8 mouse cellular contexts compared by ENCODE assay signal in genomic region chr17:12791079-12791406, GRCm38 (mm10). TPM values are rescaled to one million over a fixed set of nuclear protein-coding genes. Genes with fewer than 3 reads are reported as not detected.
A peak's percentile ranks its signal among the peaks of the same experiment; 100 is the strongest.
DNase-seq lines count a peak whose midpoint lies in the region; ATAC-seq and TF ChIP-seq lines count a peak whose summit lies in the region.

No protein-coding gene starts in this region.

- no peak for TF ChIP-seq POLR2A in embryonic fibroblast, embryonic 13.5 days (IDR thresholded peaks at IDR 0.05; ENCODE audit: low read depth, low read length)

- peak overlapping the region; percentile 92 for H3K27ac ChIP-seq in kidney, embryonic 15.5 days
- peak overlapping the region; percentile 96 for H3K27ac ChIP-seq in embryonic fibroblast, embryonic 13.5 days (ENCODE audit: insufficient read depth, low read length)
- H3K27ac ChIP-seq in limb, embryonic 12.5 days, result peak overlapping the region; percentile 90
- H3K27ac ChIP-seq in neural tube, embryonic 15.5 days (replicated peaks), result peak overlapping the region; percentile 78

- peaks cover 30% of the 10 kb centered on the region for H3K36me3 ChIP-seq in kidney, embryonic 15.5 days
- peaks cover 26% of the 10 kb centered on the region for H3K36me3 ChIP-seq in limb, embryonic 12.5 days
- no peaks in the 10 kb centered on the region for H3K36me3 ChIP-seq in neural tube, embryonic 15.5 days

- no peaks in the 10 kb centered on the region for H3K27me3 ChIP-seq in kidney, embryonic 15.5 days
- H3K27me3 ChIP-seq in limb, embryonic 12.5 days, result no peaks in the 10 kb centered on the region
- H3K27me3 ChIP-seq in neural tube, embryonic 15.5 days (replicated peaks), result no peaks in the 10 kb centered on the region

- TF ChIP-seq CTCF in embryonic fibroblast, embryonic 13.5 days (IDR thresholded peaks at IDR 0.05; ENCODE audit: borderline replicate concordance, insufficient read depth, low read length), result no peak

- no peak for DNase-seq in kidney, adult 8-10 months
- no peak for DNase-seq in cerebellum, postnatal 10 days
- no peak for DNase-seq in urinary bladder, postnatal 36 days (ENCODE audit: low spot score in 2 of 2)
- no peak for DNase-seq in left cerebral cortex, postnatal 4 days

- H3K4me2 ChIP-seq in kidney, embryonic 15.5 days, result no peak overlapping the region
- H3K4me2 ChIP-seq in limb, embryonic 12.5 days, result peak overlapping the region; percentile 27; the same call in 1 of the 2 replicates
- no peak overlapping the region for H3K4me2 ChIP-seq in neural tube, embryonic 15.5 days

- intact Hi-C loops in left cerebral cortex, postnatal 4 days (cut with DNase I), result no loop called here

- no peak for ATAC-seq in kidney, embryonic 15.5 days (replicated peaks; ENCODE audit: low FRiP score)
- ATAC-seq in limb, embryonic 12.5 days (ENCODE audit: insufficient number of reproducible peaks, insufficient read depth, low FRiP score, low TSS enrichment, low read depth), result no peak
- ATAC-seq in neural tube, embryonic 15.5 days (ENCODE audit: low FRiP score), result peak; percentile 49

- H3K9me3 ChIP-seq in kidney, embryonic 15.5 days (replicated peaks), result peaks cover 10% of the 10 kb centered on the region
- H3K9me3 ChIP-seq in limb, embryonic 12.5 days, result peaks cover 14% of the 10 kb centered on the region
- no peaks in the 10 kb centered on the region for H3K9me3 ChIP-seq in neural tube, embryonic 15.5 days (replicated peaks)

- no peak overlapping the region for H3K9ac ChIP-seq in kidney, embryonic 15.5 days
- H3K9ac ChIP-seq in limb, embryonic 12.5 days (replicated peaks), result no peak overlapping the region
- H3K9ac ChIP-seq in neural tube, embryonic 15.5 days (replicated peaks), result no peak overlapping the region

- WGBS in kidney, embryonic 15.5 days, result 21% methylated on average over 5 of the region's 5 CpGs
- WGBS in limb, embryonic 12.5 days, result 7% methylated on average over 5 of the region's 5 CpGs
- WGBS in neural tube, embryonic 15.5 days, result 16% methylated on average over 5 of the region's 5 CpGs

- H3K4me3 ChIP-seq in kidney, embryonic 15.5 days (replicated peaks), result no peak overlapping the region
- no peak overlapping the region for H3K4me3 ChIP-seq in embryonic fibroblast, embryonic 13.5 days (ENCODE audit: insufficient read depth, low read length)
- no peak overlapping the region for H3K4me3 ChIP-seq in limb, embryonic 12.5 days (replicated peaks)
- H3K4me3 ChIP-seq in neural tube, embryonic 15.5 days (replicated peaks), result no peak overlapping the region

- H3K4me1 ChIP-seq in kidney, embryonic 15.5 days, result peaks cover 52% of the 10 kb centered on the region
- peaks cover 19% of the 10 kb centered on the region for H3K4me1 ChIP-seq in embryonic fibroblast, embryonic 13.5 days (ENCODE audit: control insufficient read depth, insufficient read depth, low read length)
- peaks cover 59% of the 10 kb centered on the region for H3K4me1 ChIP-seq in limb, embryonic 12.5 days (replicated peaks)
- peaks cover 36% of the 10 kb centered on the region for H3K4me1 ChIP-seq in neural tube, embryonic 15.5 days

RNA-seq across cellular contexts. Expression of gene Igf2r, which starts 21.6 kb away (rescaled TPM):
- polyA plus RNA-seq in kidney, embryonic 15.5 days (2015; fragmentation: Nextera tagmentation; extraction: Ambion mirVana), result 30.1 and 34.6 TPM in 2 replicates
- polyA plus RNA-seq in embryonic fibroblast, embryonic 13.5 days (2011; ENCODE audit: insufficient read length, low read depth, missing spikeins), result 246 and 249 TPM in 2 replicates
- 43.1 and 48.1 TPM in 2 replicates for polyA plus RNA-seq in limb, embryonic 12.5 days (2016; fragmentation: Nextera tagmentation; extraction: Ambion mirVana)
- 10.1 and 12.6 TPM in 2 replicates for polyA plus RNA-seq in neural tube, embryonic 15.5 days (2015; fragmentation: Nextera tagmentation; extraction: Ambion mirVana)
- 10 to 100 TPM; 33.2 to 35.2 TPM for total RNA-seq in left cerebral cortex, postnatal 4 days (2021)
